Mouse (Mus musculus) cerebellum, adult 11-12 months (tissue): ENCODE measurements around the gene Klhdc7b.

Source experiments
- DNase-seq: peaks from one replicate; pipeline ENCODE4 v3.0.0; 2022

Gene Klhdc7b

DNA sequence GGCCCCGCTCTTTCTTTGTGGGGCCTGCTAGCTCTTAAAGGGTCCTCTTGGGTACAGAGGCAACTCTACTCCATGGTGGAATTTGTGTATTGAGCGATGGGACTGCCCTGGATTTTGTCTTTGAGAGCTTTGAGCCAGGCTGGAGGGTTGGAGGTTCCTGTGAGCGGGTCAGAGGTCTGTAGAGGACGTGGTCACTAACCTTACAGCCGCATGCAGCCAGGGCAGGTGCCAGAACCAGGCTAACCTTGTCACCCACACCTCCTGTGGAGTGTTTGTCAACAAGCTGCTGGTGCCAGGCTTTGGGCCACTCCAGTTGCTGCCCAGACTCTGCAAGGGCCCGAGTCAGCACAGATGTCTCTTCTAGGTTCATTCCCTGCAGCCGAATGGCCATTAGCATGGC is 8.7 kb upstream of the Klhdc7b start:
- no peak for DNase-seq

DNA sequence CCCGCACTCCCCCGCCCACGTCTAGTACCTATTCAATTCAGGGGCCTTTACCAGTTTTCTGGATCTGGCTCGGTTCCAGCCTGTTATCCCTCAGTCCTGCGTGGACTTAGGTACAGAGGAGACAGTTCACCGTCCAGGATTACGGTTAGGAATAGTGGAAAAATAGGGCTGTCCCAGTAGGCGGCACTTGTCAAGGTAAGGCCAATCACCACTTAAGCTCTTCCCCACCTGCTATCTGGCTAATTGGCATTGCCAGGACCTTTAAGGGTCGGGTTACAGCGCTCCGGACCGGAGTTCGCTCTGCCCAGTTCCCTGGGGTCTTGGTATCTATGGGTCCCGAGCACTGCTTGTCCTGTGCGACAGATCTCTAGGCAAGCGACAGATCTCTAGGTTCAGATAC is 7.8 kb upstream of the Klhdc7b start, which contains the start of gene Tymp:
TSS of gene Tymp (minus strand) at position 83 of the 400 bp plus-strand sequence.
- no peak for DNase-seq

DNA sequence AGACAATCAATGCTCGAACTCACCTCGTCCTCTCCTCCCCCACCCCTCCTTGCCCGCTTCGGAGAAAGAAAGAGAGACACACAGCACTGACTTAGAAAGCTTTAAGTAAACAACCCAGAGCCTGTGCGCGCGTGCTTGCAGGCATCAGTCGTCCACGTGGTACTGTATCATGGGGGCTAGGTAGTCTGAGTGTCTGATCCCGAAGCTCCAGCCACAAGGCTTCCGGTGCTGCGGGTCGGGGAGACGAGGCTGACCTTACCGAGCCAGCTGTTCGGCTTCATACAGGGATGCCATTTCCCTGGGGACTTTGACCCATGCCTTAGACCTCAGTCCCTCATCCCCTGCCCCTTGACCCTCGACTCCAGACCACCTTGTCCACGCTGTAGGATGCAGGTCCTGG is 7.4 kb upstream of the Klhdc7b start:
- peak; percentile 54 for DNase-seq

DNA sequence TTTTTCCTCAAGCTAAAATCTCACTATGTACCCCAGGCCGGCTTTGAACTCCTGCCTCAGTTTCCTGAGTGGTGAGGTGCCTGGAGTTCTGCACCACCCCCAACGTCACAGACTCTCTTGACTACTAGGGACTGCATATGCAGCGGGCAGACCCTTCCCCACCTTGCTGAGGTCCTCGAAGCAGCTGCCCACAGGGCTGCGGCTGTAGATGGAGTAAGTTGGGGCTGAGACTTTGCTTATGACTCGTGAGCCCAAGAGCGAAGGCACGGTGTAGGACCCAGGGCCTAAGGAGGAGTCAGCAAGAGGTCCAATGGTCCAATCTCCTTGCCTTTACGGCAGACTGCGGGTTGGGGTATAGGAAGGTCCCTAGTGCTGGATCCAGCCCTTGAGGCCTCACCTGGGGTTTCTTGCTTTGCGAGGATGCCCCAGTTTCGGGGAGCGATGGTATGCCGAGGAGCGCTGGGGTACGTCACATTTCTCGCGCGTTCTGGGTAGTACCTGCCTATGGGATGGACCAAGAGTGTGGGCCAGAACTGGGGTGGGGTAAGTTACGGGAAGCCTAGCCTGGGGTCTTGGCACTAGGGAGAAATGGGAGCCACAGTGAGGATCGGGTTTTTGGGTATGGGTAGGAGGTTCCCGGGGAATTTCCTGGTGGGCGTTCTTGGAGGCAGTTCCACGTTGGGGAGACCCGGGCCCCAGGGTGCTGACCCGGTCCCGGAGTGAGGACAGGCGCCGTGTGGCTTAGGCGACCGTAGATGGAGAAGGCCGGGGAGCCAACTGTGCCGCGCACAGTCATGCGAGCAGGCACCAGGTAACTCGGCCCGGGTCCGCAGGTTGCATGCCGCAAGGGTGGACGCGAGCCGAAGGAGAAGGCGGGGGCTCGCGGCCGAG is 6.5 kb upstream of the Klhdc7b start:
- peak; percentile 69 for DNase-seq

DNA sequence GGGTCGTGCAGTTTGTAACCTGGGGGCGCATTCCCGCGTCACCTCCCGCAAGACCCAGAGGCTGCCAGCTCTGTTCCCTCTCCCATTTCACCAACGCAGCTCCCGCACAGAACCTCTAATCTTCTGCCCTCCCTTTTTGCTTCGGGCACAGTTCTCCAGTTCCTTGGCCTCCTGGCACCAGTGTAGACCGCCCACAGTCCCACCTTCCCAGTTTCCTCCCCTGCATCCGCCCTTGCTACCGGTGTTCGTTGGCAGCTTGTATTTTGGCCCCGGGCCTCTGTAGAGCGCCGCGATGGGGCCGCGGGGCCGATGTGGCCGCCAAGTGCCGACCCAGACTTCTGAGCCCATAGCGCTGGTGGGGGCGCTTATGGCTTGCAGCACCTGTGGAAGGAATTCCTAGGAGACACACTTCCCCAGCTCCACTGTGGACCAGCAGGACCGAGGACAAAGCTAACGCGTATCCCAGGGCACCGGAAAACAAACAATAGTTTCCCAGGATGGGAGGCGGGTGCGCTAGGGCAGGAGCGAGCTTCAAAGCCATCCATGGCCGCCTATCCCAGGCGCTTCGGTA is 5.8 kb upstream of the Klhdc7b start, which contains the start of gene Odf3b:
TSS of gene Odf3b (minus strand) at position 452 of the 571 bp plus-strand sequence.
- DNase-seq = peak; percentile 91

DNA sequence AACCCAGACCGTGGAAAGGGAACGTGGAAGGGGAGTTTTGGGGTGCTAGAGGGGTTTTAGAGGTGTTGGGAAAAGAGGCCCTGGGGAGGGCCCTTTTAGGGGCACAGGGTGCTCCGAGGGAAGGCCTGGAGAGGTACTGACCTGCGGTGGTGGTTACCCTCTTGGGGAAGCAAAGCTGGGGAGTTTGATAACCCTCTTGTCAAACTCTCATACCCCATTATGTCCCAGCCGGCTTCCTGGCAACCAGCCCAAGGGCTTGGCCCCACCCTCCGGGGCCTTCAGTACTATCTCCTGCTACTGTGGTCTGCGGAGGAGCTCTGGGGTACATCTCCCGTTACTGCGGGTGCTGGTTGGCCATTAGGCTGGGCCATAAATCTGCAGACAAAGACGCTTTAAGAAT is 5.3 kb upstream of the Klhdc7b start:
- peak; percentile 78 for DNase-seq

DNA sequence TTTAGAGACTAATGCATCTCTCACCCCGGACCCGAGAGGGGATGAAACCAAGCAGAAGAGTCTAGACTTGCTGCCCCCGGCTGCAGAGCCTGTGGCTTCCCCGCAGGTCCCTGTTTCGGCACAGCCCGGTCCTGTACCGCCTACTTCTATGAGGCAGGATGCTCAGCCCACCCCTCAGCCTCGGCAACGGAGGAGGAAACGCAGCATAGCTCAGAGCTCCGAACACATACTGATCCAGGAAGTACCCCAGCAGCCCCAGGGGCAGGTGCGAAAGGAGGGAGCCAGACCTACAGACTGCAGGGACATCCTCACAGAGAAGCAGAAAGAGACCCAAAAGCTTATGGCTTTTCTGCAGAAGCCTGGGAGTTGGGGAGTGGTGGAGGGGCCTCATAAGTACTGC is 2.4 kb downstream of the Klhdc7b start:
- no peak for DNase-seq

DNA sequence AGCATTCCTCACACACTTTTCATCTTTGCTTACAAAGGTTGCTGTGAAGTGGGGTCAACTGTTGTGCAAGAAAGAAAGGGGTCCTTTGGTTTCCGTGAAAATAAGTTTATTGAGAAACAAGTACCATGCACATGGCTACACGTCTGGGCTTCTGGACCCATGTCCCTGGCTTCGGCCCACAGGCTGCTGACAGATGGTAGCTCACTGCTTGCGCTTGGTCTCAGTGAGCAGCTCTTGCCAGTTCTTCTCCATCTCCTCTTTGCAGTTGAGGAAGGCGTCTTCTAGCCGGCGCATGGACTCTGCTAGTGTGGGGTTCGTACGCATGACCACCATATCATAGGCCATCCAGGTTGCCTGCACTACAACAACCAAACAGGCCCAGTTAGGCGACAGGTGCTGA is 5.4 kb downstream of the Klhdc7b start:
- no peak for DNase-seq

DNA sequence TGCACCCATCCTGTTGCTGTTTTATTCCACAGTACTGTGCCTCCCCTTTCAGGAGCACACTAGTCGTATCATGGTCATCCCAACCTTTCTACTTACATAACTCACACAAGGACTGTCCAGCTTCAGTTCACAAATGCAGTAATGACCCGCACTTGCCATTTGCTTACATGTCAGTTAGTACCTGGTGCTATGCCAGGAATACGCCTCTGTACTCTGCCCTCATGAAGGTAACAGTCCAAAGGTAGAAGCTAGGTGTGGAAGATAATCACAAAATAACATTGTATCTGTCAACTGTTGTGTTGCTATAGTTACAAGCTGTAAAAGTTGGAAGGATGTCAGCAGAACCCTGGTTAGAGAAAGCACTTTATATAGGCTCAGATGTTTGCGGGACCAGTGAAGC is 12.2 kb downstream of the Klhdc7b start:
- DNase-seq = no peak

DNA sequence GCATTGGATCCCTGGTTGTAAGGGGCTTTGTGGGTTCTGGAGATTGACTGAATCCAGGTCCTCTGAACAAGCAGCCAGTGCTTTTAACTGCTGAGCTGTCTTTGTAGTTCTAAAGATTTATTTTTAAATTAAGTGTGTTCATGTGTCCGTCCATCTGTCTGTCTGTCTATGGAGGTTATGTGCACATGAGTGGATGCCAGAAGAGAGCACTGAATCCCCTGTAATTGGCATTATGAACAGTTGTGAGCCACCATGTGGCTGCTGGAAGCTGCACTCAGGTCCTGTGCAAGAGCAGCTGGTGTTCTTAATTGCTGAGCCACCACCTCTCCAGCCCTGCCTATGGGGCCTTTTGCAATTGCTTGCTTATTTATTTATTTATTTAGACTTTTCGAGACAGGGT is 13.4 kb downstream of the Klhdc7b start:
- no peak for DNase-seq

DNA sequence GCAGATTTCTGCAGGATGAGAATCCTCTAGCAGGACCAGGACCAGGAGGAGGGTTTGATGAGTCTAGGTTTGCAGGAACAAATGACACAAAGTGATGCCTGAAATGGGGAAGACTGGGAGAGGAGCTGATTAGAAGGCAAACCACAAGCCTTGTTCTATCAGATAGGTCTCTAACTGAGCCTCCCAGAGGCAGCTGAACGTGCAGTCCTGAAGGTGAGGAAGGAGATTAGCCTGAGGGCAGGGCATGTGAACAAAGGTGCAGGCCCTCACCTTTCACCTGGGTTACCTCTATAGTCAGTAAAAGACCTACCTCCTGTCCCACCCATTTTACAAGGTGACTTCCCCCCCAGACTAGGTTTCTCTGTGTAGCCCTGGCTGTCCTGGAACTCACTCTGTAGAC is 15.0 kb downstream of the Klhdc7b start:
- DNase-seq = no peak

DNA sequence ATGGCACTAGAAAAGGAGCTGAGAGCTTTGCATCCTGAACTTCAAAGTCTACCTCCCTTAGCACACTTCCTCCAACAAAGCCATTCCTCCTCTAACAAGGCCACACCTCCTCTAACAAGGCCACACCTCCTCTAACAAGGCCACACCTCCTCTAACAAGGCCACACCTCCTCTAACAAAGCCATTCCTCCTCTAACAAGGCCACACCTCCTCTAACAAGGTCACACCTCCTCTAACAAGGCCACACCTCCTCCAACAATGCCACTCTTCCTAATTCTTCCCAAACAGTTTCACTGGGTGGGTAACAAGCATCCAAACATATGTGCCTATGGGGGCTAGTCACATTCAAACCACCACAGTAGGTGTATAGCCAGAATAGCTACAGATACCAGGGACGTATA is 17.8 kb downstream of the Klhdc7b start:
- no peak for DNase-seq

DNA sequence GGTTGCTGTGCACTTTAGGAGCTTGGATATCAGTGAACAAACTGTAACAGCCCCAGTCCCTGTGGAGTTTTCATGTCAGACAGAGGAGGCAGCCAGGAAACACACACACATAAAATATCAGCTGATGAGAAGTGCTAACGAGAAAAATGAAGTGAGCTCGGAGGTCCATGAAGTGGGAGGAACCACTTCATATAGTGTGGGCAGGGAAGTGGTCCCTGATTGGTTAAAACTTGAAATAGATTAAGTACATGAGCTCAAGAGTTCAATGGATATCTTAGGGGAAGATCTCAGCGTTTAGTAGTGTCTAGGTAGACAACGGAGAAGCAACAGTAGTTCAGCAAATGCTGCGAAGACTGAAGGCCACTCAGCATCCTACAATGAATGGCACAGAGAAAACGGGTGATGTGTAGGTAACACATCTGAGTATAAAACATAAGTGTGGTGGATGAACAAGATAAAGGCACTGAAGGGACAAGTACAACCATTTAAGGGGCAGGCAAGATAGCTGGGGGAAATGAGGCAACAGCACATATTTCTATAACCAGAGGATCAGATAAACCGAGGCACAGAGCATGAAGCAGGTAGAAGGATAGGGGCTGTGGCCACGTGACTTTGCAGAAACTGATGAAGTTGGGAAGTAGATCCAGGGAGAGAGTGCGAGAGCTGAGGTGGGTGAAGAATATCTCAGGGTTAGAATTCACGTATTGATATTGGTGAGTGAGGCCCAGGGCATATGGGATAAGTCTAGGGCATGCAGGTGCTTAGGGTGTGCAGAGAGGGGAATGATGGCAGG is 20.3 kb downstream of the Klhdc7b start:
- no peak for DNase-seq

DNA sequence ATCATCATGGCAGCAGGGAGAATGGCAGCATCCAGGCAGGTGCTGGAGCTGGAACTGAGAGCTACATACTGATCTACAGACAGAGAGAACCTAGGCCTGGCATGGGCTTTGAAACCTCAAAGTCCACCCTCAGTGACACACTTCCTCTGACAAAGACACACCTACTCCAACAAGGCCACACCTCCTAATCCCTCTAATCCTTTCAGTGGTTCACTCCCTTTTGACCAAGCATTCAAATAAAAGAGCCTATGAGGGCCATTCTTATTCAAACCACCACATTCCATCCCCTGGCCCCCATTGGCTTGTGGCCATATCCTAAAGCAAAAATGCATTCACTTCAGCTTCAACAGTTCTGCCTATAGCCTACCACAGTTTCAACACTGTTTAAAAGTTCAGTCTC is 22.0 kb downstream of the Klhdc7b start:
- DNase-seq = no peak

DNA sequence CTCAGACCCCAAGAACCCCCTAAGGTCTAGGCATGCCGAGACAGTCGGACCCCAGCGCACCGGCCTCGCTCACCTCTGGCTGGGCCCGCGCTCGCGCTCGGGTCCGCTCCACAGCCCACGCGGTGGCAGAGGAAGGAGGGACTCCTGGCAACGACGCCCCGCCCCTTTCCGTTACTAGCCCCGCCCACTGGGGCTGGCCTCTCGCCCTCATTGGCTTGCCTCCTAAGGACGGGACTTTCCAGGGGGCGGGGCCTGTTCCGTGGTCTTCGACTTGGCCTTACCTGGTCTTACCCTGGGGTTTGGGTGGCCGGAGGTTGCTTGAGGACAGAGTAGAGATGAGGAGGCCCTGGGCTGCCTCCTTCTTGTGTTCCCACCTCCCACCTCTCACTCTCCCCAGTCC is 25.4 kb downstream of the Klhdc7b start, which contains the start of gene Syce3:
TSS of gene Syce3 (minus strand) at position 386 of the 400 bp plus-strand sequence.
- no peak for DNase-seq

DNA sequence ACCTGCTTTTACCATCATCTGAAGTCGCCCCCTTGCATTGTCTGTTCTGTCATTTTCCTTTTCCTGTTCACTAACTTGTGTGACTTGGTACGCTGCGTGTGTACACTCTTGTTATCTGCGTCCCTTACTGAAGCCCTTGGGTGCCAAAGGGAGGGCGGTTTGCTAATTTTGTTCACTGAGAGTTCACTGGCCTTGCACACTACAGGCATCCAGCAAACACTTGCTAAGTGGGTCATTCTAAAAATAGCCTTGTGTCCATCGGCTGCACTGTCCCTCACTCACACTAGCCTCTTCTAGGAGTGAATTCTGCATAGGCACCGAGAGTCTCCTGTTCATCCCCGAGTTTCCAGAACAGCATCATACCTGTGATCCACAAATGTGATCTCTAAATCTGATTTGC is 30.6 kb downstream of the Klhdc7b start:
- DNase-seq = no peak

DNA sequence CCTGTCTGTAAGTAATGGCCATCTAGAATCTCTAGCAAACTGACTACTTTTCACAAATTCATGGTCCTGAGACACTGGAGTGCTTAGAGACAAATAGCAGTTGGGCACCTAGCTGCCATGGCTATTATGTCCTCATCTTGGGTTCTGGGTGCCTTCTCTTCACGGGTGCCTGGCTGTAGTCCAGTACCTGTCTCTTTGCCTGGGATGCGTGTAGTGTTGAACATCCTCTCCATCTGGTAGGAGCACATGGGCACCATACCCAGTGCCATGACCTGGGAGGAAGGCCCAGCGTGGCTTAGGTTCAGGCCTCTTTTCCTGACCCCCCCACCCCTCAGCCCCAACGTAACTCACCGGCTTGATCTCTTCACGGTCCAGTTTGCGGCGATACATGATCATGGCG is 37.2 kb downstream of the Klhdc7b start:
- peak; percentile 55 for DNase-seq

DNA sequence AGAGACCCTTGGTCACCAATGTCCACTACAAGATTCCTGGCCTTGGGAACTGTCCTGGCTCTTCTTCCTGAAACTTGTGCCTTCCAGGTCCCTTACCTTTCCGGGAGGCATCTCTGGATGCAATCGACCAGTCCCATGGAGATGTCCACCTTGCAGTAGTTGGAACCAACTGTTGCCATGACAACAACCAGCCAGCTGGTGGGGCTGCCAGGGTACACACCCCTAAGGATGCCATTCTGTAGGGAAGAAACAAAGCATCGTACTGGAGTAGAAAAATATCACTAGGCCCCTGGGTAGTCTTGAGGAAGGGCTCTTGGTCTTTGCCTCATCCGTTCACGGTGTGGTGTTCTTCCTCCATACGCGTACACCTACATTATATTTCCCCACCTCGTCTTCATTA is 39.9 kb downstream of the Klhdc7b start:
- peak; percentile 10 for DNase-seq

DNA sequence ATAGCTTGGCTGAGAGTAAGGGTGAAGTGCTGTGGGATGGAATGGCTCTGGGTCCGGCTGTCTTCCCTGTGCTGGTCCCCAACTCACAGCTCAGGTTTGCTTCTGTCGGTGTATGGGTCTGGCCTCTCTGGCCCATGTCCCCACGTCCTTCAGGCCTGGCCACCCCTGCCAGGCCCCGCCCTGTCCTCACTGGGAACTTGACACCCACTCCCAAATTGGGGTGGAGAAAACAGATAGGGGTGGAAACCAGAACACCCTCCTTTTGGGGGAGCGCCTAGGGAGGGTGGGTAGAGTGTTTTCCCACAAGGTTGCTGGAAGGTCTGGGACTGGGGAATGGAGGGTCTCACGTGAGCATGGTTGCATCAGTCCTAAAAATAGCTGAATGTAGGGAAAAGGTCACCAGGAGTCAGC is 41.0 kb downstream of the Klhdc7b start, which contains the start of gene Cpt1b:
TSS of gene Cpt1b (minus strand) at position 153 of the 411 bp plus-strand sequence.
- DNase-seq = peak; percentile 32

DNA sequence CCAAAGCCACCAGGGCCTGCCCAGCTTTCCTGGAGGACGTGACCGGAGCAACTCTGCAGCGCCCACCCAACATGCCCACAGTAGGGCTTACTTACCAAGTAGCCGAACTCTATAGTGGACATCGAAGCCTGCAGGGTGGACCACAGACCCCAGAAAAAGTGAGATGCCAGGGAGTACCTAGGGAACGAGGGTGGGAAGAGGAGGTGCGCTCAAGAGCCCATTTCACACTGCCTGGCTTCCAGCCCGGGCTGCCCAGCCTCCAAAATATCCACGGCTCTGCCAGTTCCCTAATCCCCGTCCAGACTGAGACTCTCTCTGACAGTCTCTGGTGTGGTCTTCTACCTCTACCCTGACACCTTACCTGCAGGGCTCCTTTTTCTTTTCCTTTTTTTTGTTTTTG is 42.0 kb downstream of the Klhdc7b start:
- DNase-seq = peak; percentile 33

DNA sequence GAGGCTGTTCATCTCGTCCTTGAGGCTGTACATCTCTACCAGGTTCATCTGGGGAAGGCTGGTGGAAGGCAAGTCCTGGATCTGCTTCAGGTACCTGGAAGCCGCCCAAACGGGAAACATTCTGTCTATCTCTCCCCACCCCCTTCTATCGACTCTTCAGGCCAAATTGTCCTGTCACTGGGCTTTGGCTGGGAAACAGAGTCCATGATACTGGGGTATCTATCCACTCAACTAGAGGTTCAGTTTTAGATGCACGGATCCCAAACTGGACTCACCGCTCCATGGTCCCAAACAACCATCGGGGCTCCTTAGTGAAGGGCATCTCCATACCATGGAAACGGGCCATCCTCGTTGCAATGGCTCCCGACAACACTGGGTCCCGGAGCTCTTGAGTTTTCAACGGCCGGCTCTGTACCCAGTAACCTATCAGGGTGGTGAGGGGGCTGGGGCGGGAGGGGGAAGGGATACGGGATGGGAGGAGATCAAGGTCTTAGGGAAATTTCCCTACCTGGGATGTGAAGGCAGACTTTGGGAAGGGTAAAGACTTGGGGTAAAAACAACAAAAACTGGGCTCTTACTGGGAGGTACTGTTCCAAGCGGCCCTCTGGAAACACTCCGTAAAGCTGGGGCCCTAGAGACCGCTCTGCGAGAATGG is 43.5 kb downstream of the Klhdc7b start:
- DNase-seq = peak; percentile 42

DNA sequence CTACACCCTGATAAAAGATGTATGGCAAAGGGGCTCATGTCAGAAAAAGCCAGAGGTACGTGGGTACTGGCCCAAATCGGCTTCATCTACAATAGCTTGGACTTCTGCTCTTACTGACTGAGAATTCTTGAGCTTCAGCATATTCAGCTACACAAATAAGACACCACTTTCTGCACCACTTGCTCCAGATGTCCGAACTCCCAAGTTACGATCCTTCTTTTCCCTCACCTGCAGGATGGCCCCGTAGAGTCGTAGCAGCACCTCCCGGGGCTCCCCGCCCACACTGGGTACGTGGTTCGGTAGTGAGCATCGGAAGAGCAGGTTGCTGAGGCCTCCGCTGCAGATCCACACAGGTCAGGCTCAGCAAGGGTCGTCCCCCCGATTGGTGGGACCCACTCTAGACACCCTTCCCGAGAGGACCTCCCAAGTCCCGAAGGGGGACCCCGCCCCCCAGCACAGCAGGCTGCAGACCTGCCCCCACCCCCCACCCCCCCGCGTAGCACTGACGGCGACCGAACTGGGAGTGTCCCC is 44.2 kb downstream of the Klhdc7b start:
- DNase-seq = no peak
